Mouse (Mus musculus): ENCODE results near the gene Ntm.

Gene Ntm

DNA sequence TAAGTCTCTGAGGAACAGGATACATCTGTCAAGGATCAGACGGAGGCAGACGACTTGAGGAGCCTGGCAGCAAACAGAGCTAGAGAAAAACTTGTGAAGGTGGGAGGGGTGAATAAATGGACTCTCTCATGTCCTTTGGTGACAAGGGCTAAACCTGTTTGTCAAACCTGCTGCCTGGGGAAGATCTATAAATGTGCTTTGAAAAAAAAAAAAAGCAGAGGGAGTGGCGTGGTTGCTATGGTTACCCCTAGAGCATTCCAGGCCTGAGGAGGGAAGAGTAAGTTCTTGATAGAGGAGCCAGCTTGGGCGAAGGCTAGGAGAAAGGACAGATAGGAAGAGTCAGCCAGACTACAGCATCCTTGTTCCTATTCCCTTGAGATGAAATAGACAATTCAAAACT is 926.9 kb downstream of the Ntm start:
- DNase-seq (ENCODE audit: low spot score), result no peak

- DNase-seq (ENCODE audit: low spot score), result no peak
Observed at GRCm38 (mm10) chr9:29026410-29026809, 936.5 kb downstream of the Ntm start.

- DNase-seq (ENCODE audit: low spot score), result peak; percentile 36
Observed at GRCm38 (mm10) chr9:29025603-29026002, 937.3 kb downstream of the Ntm start.

GRCm38 (mm10) chr9:29025104-29025503 is 937.8 kb downstream of the Ntm start:
- DNase-seq (ENCODE audit: low spot score), result no peak

DNA sequence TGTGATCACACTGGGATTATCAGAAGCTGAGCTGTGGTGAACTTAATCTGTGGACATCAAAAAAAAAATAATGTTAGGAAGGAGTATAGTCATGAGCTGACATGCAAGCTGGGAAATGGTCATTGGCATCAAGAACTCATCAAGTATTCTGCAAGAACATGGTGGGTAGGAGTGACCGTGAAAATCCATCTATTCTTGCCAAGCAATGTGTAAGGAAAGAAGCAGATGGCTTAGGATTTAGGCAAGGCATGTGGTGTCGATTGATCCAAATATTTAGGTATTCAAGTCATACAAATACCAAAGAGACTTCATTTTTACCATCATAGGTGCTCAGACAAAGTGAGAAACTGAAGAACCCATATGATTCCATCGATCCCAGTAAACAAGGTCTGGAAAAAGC is 946.1 kb downstream of the Ntm start:
- no peak for DNase-seq (ENCODE audit: low spot score)

- DNase-seq (ENCODE audit: low spot score), result no peak
Observed at GRCm38 (mm10) chr9:29013881-29014280, 949.1 kb downstream of the Ntm start.

GRCm38 (mm10) chr9:29012541-29012940 is 950.4 kb downstream of the Ntm start:
- no peak for DNase-seq (ENCODE audit: low spot score)

DNA sequence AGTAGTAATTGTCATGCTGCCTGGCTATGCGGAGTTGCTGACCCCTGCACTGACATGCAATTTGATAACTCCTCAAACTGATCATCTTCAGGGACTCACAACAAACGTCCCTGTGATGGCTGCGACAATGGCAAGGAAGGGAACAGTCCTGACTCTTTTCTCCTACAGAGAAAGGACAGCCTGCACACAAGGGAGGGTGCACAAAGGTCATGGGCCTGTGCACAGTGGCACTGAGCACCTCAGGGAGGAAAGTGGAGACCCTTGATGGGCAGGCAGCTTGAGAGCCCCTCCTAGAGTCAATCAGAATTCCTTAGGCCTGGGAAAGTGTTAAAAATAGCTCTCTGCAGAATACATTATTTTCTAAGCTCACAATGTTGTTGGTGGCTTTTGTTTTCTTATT is 951.5 kb downstream of the Ntm start:
- DNase-seq (ENCODE audit: low spot score), result no peak

GRCm38 (mm10) chr9:29004534-29004933 is 958.4 kb downstream of the Ntm start:
- no peak for DNase-seq (ENCODE audit: low spot score)

GRCm38 (mm10) chr9:28999951-29000351 is 963.0 kb downstream of the Ntm start:
- no peak for DNase-seq (ENCODE audit: low spot score)

- no peak for DNase-seq (ENCODE audit: low spot score)
Observed at GRCm38 (mm10) chr9:28977275-28977674, 985.7 kb downstream of the Ntm start.

GRCm38 (mm10) chr9:28969455-28969854 is 993.5 kb downstream of the Ntm start:
- DNase-seq (ENCODE audit: low spot score), result no peak
